Mouse (Mus musculus) small intestine, adult 2 months (tissue): Measurements from ENCODE around the gene Arsb.

Source experiments
- CTCF ChIP-seq: fragments of 200-500 bp; IDR thresholded peaks from 2 replicates; pipeline ENCODE4 v1.5.1; 2012; ENCODE audit warnings: low read depth, mild to moderate bottlenecking, control low read depth, inconsistent platforms, low read length, moderate library complexity, mixed read lengths; ENCODE audit not compliant: insufficient replicate concordance, insufficient read length; ENCODE audit errors: extremely low read depth
- POLR2A ChIP-seq: fragments of 200-500 bp; IDR thresholded peaks from 2 replicates; pipeline ENCODE4 v1.6.1; 2012; ENCODE audit warnings: low read depth, mild to moderate bottlenecking, control low read depth, inconsistent platforms, low read length, moderate library complexity

GRCm38 (mm10) chr13:93848615-93849014 is 77.2 kb downstream of the Arsb start:
- TF ChIP-seq CTCF, result no peak
- no peak for TF ChIP-seq POLR2A
